Mouse (Mus musculus) bone marrow macrophage, adult 2 months (primary cell): ENCODE measurements at regions not wholly inside any gene's neighbourhood (a gene's known extent, or its start where the extent isn't known, plus 50 kb on each side); places are given as distances from the start of the nearest gene placed in this dataset.

Source experiments
- CTCF ChIP-seq: IDR thresholded peaks from 2 replicates; pipeline ENCODE4 v1.5.1; 2012; ENCODE audit warnings: low read depth, mild to moderate bottlenecking, low read length, moderate library complexity
- POLR2A ChIP-seq: IDR thresholded peaks from 2 replicates; pipeline ENCODE4 v1.6.1; 2012; ENCODE audit warnings: mild to moderate bottlenecking, low read depth, low read length, borderline replicate concordance

DNA sequence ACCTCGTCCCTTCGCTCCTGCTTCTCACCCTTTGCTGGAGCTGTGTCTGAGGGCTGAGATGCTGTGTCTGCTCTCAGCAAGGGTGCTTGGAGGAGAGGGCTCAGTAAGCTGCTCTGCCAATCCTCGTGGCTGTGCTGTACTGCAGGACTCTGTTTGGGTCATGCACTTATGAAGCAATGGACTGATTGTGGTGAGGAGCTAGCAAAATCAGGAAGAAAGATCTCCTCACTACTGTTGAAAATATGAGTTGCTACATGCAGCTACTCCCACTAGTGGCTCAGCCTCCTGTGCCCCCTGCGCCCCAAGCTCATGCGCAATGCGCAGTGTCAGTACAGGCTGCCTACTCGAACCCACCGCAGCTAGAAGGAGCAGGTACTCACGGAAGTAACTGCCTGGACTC, 362.3 kb downstream of the Phkb start:
- TF ChIP-seq CTCF (no peak), POLR2A (no peak)
